Mouse (Mus musculus) sigmoid colon, adult 10 weeks (tissue): Measurements from ENCODE around the gene Zbtb2. TPM values are rescaled to one million over a fixed set of nuclear protein-coding genes. Genes with fewer than 3 reads are reported as not detected.

Experiments used
- polyA plus RNA-seq: library from polyadenylated mRNA; stranded (reverse); fragments of 350-450 nt; fragmentation: Illumina TruSeq; extraction: RNeasy Lipid Tissue Mini Kit (QIAGEN cat#74804); gene quantifications from one replicate; pipeline ENCODE4 v1.2.3, GENCODE M21; 2014; ENCODE audit warnings: low read depth, low replicate concordance

Gene Zbtb2
- polyA plus RNA-seq = 18.8 TPM

GRCm38 (mm10) chr10:4387701-4388383 lies at the start of gene Zbtb2:
Gene Zbtb2 (minus strand): TSS chr10:4388108.

GRCm38 (mm10) chr10:4432123-4432931 lies 44.4 kb upstream of the Zbtb2 start, which contains the start of the genes Rmnd1 and Armt1:
Gene Rmnd1 (minus strand): TSS chr10:4432388.
Gene Armt1 (plus strand): TSS chr10:4432467.

Other genes starting within 250 kb of the Zbtb2 start
- gene Akap12, start 121.7 kb downstream of the Zbtb2 start, polyA plus RNA-seq = 9.1 TPM
- 84.4 TPM for gene Rmnd1, start 44.3 kb upstream of the Zbtb2 start, polyA plus RNA-seq
- gene Armt1, start 44.4 kb upstream of the Zbtb2 start, polyA plus RNA-seq = 51.3 TPM
- gene Ccdc170, start 94.4 kb upstream of the Zbtb2 start, polyA plus RNA-seq = 0.54 TPM
- 6.7 TPM for gene Esr1, start 223.5 kb upstream of the Zbtb2 start, polyA plus RNA-seq